Mouse (Mus musculus) heart, embryonic 10.5 days (tissue): ENCODE measurements at regions not wholly inside any gene's neighbourhood (a gene's known extent, or its start where the extent isn't known, plus 50 kb on each side); places are given as distances from the start of the nearest gene placed in this dataset.

Experiments used
- DNase-seq: peaks from one replicate; pipeline ENCODE4 v3.0.0-alpha.2; 2017; ENCODE audit warnings: low spot score
- H3K27ac ChIP-seq: fragments of 300-500 bp; sonication (generic); 2 replicates; pipeline ENCODE4 v1.5.1; 2016; ENCODE audit warnings: mild to moderate bottlenecking
- H3K27me3 ChIP-seq: fragments of 300-500 bp; sonication (generic); 2 replicates; pipeline ENCODE4 v1.6.1; 2016; ENCODE audit warnings: mild to moderate bottlenecking; ENCODE audit not compliant: poor library complexity, insufficient read depth, severe bottlenecking
- H3K36me3 ChIP-seq: fragments of 300-500 bp; sonication (generic); 2 replicates; pipeline ENCODE4 v1.6.1; 2016; ENCODE audit warnings: mild to moderate bottlenecking, moderate library complexity
- H3K4me1 ChIP-seq: fragments of 300-500 bp; sonication (generic); 2 replicates; pipeline ENCODE4 v1.6.1; 2016; ENCODE audit warnings: mild to moderate bottlenecking
- H3K4me3 ChIP-seq: fragments of 300-500 bp; sonication (generic); 2 replicates; pipeline ENCODE4 v1.5.1; 2016; ENCODE audit warnings: mild to moderate bottlenecking, moderate library complexity
- H3K9me3 ChIP-seq: fragments of 300-500 bp; sonication (generic); 2 replicates; pipeline ENCODE4 v1.6.1; 2016; ENCODE audit warnings: mild to moderate bottlenecking, moderate library complexity
- WGBS: fragments of 180-500 bp; shearing (Covaris S2); methylation state at CpG from one replicate; pipeline ENCODE4 v1.1.7; 2016; 5-methylcytosine and 5-hydroxymethylcytosine counted together

GRCm38 (mm10) chr16:29865075-29865740 is 199.0 kb upstream of the Hes1 start:
- Histone ChIP-seq H3K27ac (no peak overlapping the region), H3K4me3 (no peak overlapping the region), H3K27me3 (peaks cover 17% of the 10 kb centered on the region; the same call in 1 of the 2 replicates), H3K9me3 (no peaks in the 10 kb centered on the region), H3K36me3 (no peaks in the 10 kb centered on the region), H3K4me1 (peaks cover 13% of the 10 kb centered on the region)
- DNase-seq: no peak
- WGBS: 48% methylated on average over 17 of the region's 17 CpGs

DNA sequence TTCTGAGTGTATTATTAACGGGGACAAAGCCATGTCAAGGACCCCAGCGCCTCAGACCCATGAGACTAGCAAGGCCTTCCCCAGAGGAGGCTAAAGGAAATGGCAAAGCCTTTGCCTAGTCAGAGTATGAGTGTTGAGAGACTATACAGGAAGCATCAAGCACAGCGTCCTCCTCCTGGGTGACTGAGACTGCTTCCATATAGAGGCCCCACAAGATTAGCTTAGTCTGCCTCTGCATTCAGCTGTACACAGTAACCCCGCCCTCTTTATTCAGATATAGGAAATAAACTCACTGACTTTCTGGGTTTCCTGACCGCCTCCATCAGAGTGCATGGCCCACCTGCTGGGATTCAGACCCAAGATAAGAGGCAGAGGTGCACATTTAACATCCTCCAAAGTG is 192.8 kb upstream of the Hes1 start:
- DNase-seq: no peak
- Histone ChIP-seq H3K36me3 (no peaks in the 10 kb centered on the region), H3K9me3 (no peaks in the 10 kb centered on the region), H3K27ac (no peak overlapping the region), H3K4me1 (no peaks in the 10 kb centered on the region), H3K4me3 (no peak overlapping the region), H3K27me3 (0 out of 2 replicates have a peak, but pooled peaks cover 4% of the 10 kb centered on the region)
- 81% methylated on average over 5 of the region's 5 CpGs for WGBS

DNA sequence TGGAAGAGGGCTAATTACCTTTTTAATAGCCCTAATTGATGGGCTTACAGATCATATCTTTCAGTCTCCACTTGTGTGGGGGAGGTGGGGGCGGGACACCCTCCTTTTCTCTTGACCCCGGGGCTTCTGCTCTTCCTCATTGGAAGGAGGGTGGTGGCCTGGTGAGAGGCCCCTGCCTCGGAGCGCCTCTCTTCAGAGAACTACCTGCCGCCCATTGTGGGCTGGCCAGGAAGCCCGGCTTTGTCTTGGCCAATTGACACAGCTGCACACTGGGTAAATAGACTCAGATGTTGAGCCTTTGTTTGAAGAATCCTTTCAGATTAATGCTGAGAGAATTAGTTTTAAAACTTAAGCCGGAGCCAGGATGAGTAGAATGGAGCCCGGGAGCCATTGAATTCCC is 188.0 kb upstream of the Hes1 start:
- DNase-seq: no peak
- H3K4me1 ChIP-seq: peaks cover 10% of the 10 kb centered on the region

DNA sequence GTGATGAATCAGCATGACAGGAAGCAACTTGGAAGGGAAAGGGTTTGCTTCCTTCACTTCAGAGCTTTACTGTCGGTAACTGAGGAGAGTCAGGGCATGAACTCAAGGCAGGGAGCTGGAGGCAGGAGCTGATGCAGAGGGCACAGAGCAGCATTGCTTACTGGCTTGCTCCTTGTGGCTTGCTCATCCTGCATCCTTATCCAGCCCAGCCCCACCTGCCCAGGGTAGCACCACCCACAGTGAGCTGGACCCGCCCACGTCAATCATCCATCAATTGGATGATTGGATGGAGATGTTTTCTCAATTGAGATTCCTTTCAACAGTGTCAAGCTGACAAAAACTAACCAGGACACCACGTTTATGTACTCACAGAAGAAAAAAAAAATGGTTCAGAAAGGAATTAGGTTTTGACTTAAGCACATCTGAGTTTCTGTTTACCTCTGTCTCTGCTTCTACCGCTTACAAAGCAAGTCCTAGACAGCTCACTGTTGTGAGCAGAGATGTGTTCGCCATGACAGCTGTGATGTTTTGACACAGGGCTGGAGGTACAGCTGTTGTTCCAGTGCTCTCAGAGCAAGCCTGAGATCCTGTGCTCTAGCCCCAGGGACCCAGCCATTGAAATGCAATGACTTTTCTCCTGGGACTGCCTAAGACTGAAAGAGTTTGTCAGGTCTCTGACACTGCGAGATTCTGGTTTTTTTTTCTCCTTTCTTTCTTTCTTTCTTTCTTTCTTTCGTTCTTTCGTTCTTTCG is 186.6 kb upstream of the Hes1 start:
- 35% methylated on average over 10 of the region's 10 CpGs for WGBS

More for the DNA sequence above, 188.0 kb upstream of the Hes1 start:
- H3K27me3 ChIP-seq: peaks cover 14% of the 10 kb centered on the region; the same call in 1 of the 2 replicates
- no peak overlapping the region for H3K4me3 ChIP-seq
- WGBS: 59% methylated on average over 8 of the region's 8 CpGs
- H3K9me3 ChIP-seq: no peaks in the 10 kb centered on the region
- H3K36me3 ChIP-seq: no peaks in the 10 kb centered on the region
- H3K27ac ChIP-seq: no peak overlapping the region

DNA sequence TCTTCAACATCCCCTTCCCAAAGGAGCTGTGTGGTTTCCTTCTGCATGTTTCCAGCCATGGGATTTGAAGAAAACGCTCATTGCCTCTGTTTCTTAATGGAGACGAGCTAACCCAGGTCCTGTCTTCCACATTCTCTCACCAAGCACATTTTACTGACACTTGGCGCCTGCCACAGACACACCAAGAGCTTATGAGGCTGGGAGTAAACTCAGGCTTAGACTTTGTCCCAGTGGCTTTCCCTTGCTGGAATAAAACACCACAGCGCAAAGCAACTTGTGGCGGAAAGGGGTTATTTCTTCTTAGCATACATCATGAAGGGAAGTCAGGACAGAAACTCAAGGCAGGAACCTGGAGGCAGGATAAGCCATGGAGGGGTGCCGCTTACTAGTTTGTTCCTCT is 184.5 kb upstream of the Hes1 start:
- WGBS: 83% methylated on average over 6 of the region's 6 CpGs
- no peak for DNase-seq
- H3K4me3 ChIP-seq: no peak overlapping the region
- peaks cover 14% of the 10 kb centered on the region; the same call in 1 of the 2 replicates for H3K27me3 ChIP-seq
- H3K9me3 ChIP-seq: no peaks in the 10 kb centered on the region
- no peak overlapping the region for H3K27ac ChIP-seq
- H3K36me3 ChIP-seq: no peaks in the 10 kb centered on the region
- H3K4me1 ChIP-seq: peaks cover 45% of the 10 kb centered on the region

More for the DNA sequence above, 186.6 kb upstream of the Hes1 start:
- Histone ChIP-seq H3K36me3 (no peaks in the 10 kb centered on the region), H3K27ac (no peak overlapping the region), H3K4me3 (no peak overlapping the region), H3K9me3 (no peaks in the 10 kb centered on the region), H3K27me3 (peaks cover 14% of the 10 kb centered on the region; the same call in 1 of the 2 replicates), H3K4me1 (peaks cover 24% of the 10 kb centered on the region)
- no peak for DNase-seq

- 32% methylated on average over 12 of the region's 12 CpGs for WGBS
- Histone ChIP-seq H3K36me3 (no peaks in the 10 kb centered on the region), H3K9me3 (no peaks in the 10 kb centered on the region), H3K4me1 (peaks cover 60% of the 10 kb centered on the region), H3K27ac (peak overlapping the region; percentile 74), H3K27me3 (peaks cover 9% of the 10 kb centered on the region; the same call in 1 of the 2 replicates), H3K4me3 (no peak overlapping the region)
- no peak for DNase-seq
Measured at GRCm38 (mm10) chr16:29881497-29881896, 182.7 kb upstream of the Hes1 start.

DNA sequence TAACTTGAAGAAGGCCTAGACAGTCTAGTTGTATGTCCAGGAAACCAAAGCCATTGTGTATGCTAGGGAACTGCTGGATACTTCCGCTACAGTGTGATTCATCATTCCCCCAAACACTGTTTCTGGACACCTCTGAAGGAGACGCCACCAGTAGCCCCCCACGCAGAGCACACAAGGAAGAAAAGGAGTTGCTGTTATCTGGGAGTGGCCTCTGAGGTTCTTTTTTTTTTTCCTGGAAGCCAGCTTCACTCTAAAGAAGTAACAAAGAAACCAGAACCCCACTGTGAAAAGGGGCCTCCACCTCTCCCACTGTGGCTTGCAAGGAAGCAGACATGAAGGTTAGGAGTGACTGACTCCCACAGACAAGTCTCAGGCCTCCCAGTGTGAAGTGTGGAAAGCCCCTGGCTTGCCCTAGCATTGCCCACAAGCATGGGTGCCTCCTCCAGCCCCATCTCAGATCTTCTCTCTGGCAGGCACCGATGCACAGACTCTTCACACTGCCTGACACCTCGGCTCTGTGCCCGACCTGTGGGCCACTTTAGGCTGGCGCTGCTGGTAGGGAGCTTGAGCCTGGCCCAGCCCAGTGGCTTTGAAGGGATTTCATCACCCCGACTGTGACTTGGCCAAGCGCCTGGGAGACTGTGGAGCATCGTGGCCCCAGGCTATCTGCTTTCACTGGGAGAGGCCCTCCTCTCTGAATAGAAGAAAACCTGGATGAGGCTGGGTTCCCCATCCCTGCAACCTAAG is 181.8 kb upstream of the Hes1 start:
- Histone ChIP-seq H3K27ac (peak overlapping the region; percentile 83), H3K27me3 (peaks cover 7% of the 10 kb centered on the region; the same call in 1 of the 2 replicates), H3K4me3 (no peak overlapping the region), H3K9me3 (no peaks in the 10 kb centered on the region), H3K36me3 (no peaks in the 10 kb centered on the region), H3K4me1 (peaks cover 63% of the 10 kb centered on the region)
- 15% methylated on average over 10 of the region's 10 CpGs for WGBS
- no peak for DNase-seq

DNA sequence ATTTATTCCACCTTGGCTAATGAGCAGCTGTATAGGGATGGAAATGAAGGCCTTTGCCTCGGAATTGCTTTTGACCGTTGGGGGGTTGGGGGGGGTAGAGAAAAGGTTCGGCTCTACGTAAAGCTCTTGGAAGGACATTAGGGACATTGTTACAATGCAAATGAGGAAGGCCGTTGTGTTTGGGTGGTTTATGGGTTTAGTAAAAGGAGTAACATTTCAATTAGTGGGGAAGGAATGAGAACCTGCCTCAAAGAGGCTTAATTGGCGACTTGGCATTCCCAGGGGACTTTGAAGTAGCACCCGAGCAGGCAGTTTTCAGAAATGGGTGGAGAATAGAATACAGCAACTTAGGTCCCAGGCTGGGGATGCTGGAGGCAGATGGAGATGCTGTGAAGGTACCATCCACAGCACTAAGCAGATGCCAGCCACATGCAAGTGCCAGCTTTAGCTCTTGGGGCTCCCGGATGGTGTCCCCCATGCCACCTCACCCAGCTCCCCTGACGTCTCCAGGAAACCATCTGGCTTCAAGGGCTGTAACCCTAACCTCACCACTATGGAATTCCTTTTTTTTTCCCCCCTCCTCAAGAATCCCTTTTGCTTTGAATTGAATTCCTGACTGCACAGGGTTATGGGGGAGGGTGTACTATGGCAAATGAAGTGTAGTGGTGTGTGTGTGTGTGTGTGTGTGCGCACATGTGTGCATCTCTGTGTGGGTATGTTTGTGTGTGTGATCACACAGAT is 180.8 kb upstream of the Hes1 start:
- Histone ChIP-seq H3K4me1 (peaks cover 62% of the 10 kb centered on the region), H3K27me3 (peaks cover 7% of the 10 kb centered on the region; the same call in 1 of the 2 replicates), H3K9me3 (no peaks in the 10 kb centered on the region), H3K4me3 (no peak overlapping the region), H3K36me3 (no peaks in the 10 kb centered on the region), H3K27ac (peak overlapping the region; percentile 59; the same call in 1 of the 2 replicates)
- WGBS: 39% methylated on average over 10 of the region's 10 CpGs
- DNase-seq: no peak

- H3K27ac ChIP-seq: peak overlapping the region; percentile 42; the same call in 1 of the 2 replicates
- 72% methylated on average over 4 of the region's 4 CpGs for WGBS
- no peaks in the 10 kb centered on the region for H3K36me3 ChIP-seq
- no peaks in the 10 kb centered on the region for H3K9me3 ChIP-seq
- H3K4me1 ChIP-seq: peaks cover 63% of the 10 kb centered on the region
- no peak for DNase-seq
- H3K27me3 ChIP-seq: no peaks in the 10 kb centered on the region
- H3K4me3 ChIP-seq: no peak overlapping the region
Measured at GRCm38 (mm10) chr16:29884899-29885298, 179.3 kb upstream of the Hes1 start.

- Histone ChIP-seq H3K36me3 (no peaks in the 10 kb centered on the region), H3K4me3 (no peak overlapping the region), H3K4me1 (peaks cover 62% of the 10 kb centered on the region), H3K9me3 (no peaks in the 10 kb centered on the region), H3K27me3 (no peaks in the 10 kb centered on the region), H3K27ac (peak overlapping the region; percentile 67)
- no peak for DNase-seq
- WGBS: 60% methylated on average over 4 of the region's 4 CpGs
Measured at GRCm38 (mm10) chr16:29886755-29887154, 177.4 kb upstream of the Hes1 start.

DNA sequence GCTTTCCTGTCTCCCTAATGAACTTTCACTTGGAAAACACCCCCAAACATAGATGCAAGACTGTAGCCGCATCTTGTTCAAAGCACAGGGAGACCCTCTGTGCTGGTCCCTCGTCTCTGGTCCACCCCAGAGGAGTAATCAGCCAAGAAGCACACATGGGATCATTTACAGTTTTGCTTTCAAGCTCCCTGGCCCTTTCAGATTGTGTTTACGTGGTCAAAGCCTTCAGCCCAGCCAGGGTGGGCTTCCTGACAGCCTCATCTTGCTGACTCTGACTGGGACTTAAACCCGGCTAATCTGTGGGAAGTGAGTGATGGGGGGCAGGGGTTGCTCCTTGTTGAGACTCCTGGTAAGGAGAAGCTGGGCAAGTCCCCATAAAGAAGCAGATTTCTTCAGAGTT is 174.8 kb upstream of the Hes1 start:
- Histone ChIP-seq H3K4me3 (no peak overlapping the region), H3K27ac (no peak overlapping the region), H3K27me3 (no peaks in the 10 kb centered on the region), H3K36me3 (no peaks in the 10 kb centered on the region), H3K9me3 (no peaks in the 10 kb centered on the region), H3K4me1 (peaks cover 55% of the 10 kb centered on the region)
- DNase-seq: no peak
- WGBS: 44% methylated on average over 4 of the region's 4 CpGs

DNA sequence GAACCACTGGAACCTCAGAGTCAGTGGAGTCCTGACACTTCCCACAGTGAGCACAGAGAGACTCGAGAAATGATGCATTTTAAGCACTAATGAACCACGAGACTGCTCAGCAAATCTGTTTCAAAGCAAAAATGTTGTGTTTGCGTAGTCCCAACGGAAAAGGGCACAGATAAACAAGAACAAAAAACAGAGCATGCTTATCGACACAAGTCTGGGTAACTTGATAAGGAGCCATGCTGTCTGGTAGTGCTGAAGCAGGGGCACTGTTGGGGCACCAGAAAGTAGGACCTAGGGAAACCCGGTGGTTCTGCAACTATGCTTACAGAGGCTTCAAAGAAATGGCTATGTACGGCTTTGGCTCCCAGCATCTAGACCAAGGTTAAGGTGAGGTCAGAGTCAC is 172.7 kb upstream of the Hes1 start:
- no peak overlapping the region for H3K4me3 ChIP-seq
- H3K36me3 ChIP-seq: no peaks in the 10 kb centered on the region
- peaks cover 3% of the 10 kb centered on the region; the same call in 1 of the 2 replicates for H3K27me3 ChIP-seq
- WGBS: 18% methylated on average over 7 of the region's 7 CpGs
- peak overlapping the region; percentile 65 for H3K27ac ChIP-seq
- H3K4me1 ChIP-seq: peaks cover 41% of the 10 kb centered on the region
- no peak for DNase-seq
- no peaks in the 10 kb centered on the region for H3K9me3 ChIP-seq
